Mouse (Mus musculus) myocyte (in vitro differentiated cells): Measurements from ENCODE around the gene Hdac9.

Source experiments
- E2F4 ChIP-seq: IDR thresholded peaks from one replicate; pipeline ENCODE4 v1.6.1; 2011; ENCODE audit warnings: mild to moderate bottlenecking, control low read depth, moderate library complexity; ENCODE audit not compliant: insufficient read depth
- POLR2A ChIP-seq: IDR thresholded peaks from one replicate; pipeline ENCODE4 v1.6.1; 2011; ENCODE audit warnings: low read depth, mild to moderate bottlenecking, control low read depth, moderate library complexity; ENCODE audit not compliant: insufficient read length

GRCm38 (mm10) chr12:34113336-34113735, 803.6 kb downstream of the Hdac9 start:
- TF ChIP-seq POLR2A: no peak
- no peak for TF ChIP-seq E2F4
